ENCODE assay signal across 8 mouse cellular contexts in genomic region chrX:50924629-50925364, GRCm38 (mm10). TPM values are rescaled to one million over a fixed set of nuclear protein-coding genes. Genes with fewer than 3 reads are reported as not detected.
DNase-seq lines count a peak whose midpoint lies in the region; ATAC-seq and TF ChIP-seq lines count a peak whose summit lies in the region.

No protein-coding gene starts in this region.

- no peak overlapping the region for H3K4me3 ChIP-seq in midbrain, embryonic 14.5 days (replicated peaks; ENCODE audit: low read depth, low read length)
- no peak overlapping the region for H3K4me3 ChIP-seq in midbrain, embryonic 11.5 days (ENCODE audit: low read depth, low read length)
- H3K4me3 ChIP-seq in lung, adult 2 months (replicated peaks; ENCODE audit: extremely low read depth, low read depth, low read length) = no peak overlapping the region

- H3K27me3 ChIP-seq in midbrain, embryonic 14.5 days (ENCODE audit: control insufficient read depth, insufficient read depth, low read length) = no peaks in the 10 kb centered on the region
- no peaks in the 10 kb centered on the region for H3K27me3 ChIP-seq in midbrain, embryonic 11.5 days (ENCODE audit: control insufficient read depth, insufficient read depth, low read length)

- H3K9ac ChIP-seq in midbrain, embryonic 14.5 days (replicated peaks; ENCODE audit: low read length) = no peak overlapping the region
- no peak overlapping the region for H3K9ac ChIP-seq in midbrain, embryonic 11.5 days (ENCODE audit: low read length)

- intact Hi-C loops in heart, postnatal 36 days (cut with DNase I) = loop anchor here (5.0 kb wide), 1 partner anchor 247 kb away; no protein-coding TSS in a partner anchor

- no peak for TF ChIP-seq CTCF in lung, adult 2 months (IDR thresholded peaks at IDR 0.05; ENCODE audit: insufficient read depth, low read length)

- no peak for ATAC-seq in midbrain, embryonic 14.5 days (ENCODE audit: low FRiP score, low TSS enrichment)
- no peak for ATAC-seq in midbrain, embryonic 11.5 days (ENCODE audit: low FRiP score)

- no peaks in the 10 kb centered on the region for H3K36me3 ChIP-seq in midbrain, embryonic 14.5 days (ENCODE audit: control insufficient read depth, insufficient read depth, low read length)
- H3K36me3 ChIP-seq in midbrain, embryonic 11.5 days (ENCODE audit: control insufficient read depth, insufficient read depth, low read length) = no peaks in the 10 kb centered on the region

- H3K27ac ChIP-seq in midbrain, embryonic 14.5 days (replicated peaks; ENCODE audit: low read depth, low read length) = no peak overlapping the region
- H3K27ac ChIP-seq in midbrain, embryonic 11.5 days (ENCODE audit: low read depth, low read length) = no peak overlapping the region

- 57% methylated on average over 18 of the region's 18 CpGs for WGBS in midbrain, embryonic 14.5 days
- WGBS in midbrain, embryonic 11.5 days = 42% methylated on average over 18 of the region's 18 CpGs
- 58% methylated on average over 18 of the region's 18 CpGs for WGBS in lung, adult 2 months

- no peaks in the 10 kb centered on the region for H3K4me1 ChIP-seq in midbrain, embryonic 14.5 days (ENCODE audit: control insufficient read depth, insufficient read depth, low read length)
- H3K4me1 ChIP-seq in midbrain, embryonic 11.5 days (ENCODE audit: control insufficient read depth, insufficient read depth, low read length) = no peaks in the 10 kb centered on the region
- no peaks in the 10 kb centered on the region for H3K4me1 ChIP-seq in lung, adult 2 months (ENCODE audit: control insufficient read depth, insufficient read depth, low read length)

- peak; percentile 31 for DNase-seq in adrenal gland, postnatal 14 days
- DNase-seq in adrenal gland, adult 18-20 months (ENCODE audit: low spot score in 2 of 2) = no peak
- peak; percentile 49 for DNase-seq in midbrain, embryonic 14.5 days
- no peak for DNase-seq in midbrain, embryonic 11.5 days (ENCODE audit: low spot score, missing footprints)
- peak; percentile 5 to 11 for DNase-seq in heart, postnatal 36 days
- DNase-seq in lung, adult 2 months = peak; percentile 7
- DNase-seq in gastrocnemius, postnatal 4 days (ENCODE audit: low spot score in 2 of 2) = no peak
- no peak for DNase-seq in gastrocnemius, adult 8-10 months (ENCODE audit: low spot score in 2 of 2)

- H3K9me3 ChIP-seq in midbrain, embryonic 14.5 days (ENCODE audit: control insufficient read depth, low read length) = no peaks in the 10 kb centered on the region
- H3K9me3 ChIP-seq in midbrain, embryonic 11.5 days (ENCODE audit: control insufficient read depth, low read length) = no peaks in the 10 kb centered on the region

- H3K4me2 ChIP-seq in midbrain, embryonic 14.5 days (ENCODE audit: low read length) = no peak overlapping the region
- H3K4me2 ChIP-seq in midbrain, embryonic 11.5 days = no peak overlapping the region

- no peak for TF ChIP-seq POLR2A in lung, adult 2 months (IDR thresholded peaks at IDR 0.05; ENCODE audit: borderline replicate concordance, extremely low read depth, low read depth, low read length)

RNA-seq across cellular contexts. Expression of gene Frmd7, which starts 17.7 kb away (rescaled TPM):
- 0.19 TPM in 1 of 2 replicates, not detected in the other for total RNA-seq in adrenal gland, postnatal 14 days (2021)
- total RNA-seq in adrenal gland, adult 18-20 months (2021) = under 1 TPM; 0.13 to 0.19 TPM
- 0.16 TPM in 1 of 2 replicates, not detected in the other for polyA plus RNA-seq in midbrain, embryonic 14.5 days (2014; fragmentation: Nextera tagmentation; extraction: Ambion mirVana)
- polyA plus RNA-seq in midbrain, embryonic 11.5 days (2014; fragmentation: Nextera tagmentation; extraction: Ambion mirVana) = not detected in 2 replicates
- not detected for total RNA-seq in heart, postnatal 36 days (2021)
- 0.12 TPM in 1 of 2 replicates, not detected in the other for polyA plus RNA-seq in lung, adult 2 months (2012; rRNA removed)
- total RNA-seq in gastrocnemius, postnatal 4 days (2021) = 1 to 10 TPM in 1 of 2 experiments, under 1 TPM in 1; 0.91 to 1.6 TPM
- under 1 TPM; 0.13 to 0.52 (median 0.39) TPM for total RNA-seq in gastrocnemius, adult 8-10 months (2022)

Comparison
In these comparisons a context has a peak if more than half of its experiments do, and no peak if none do; other contexts are left out.
1. DNase-seq: peak in adrenal gland, postnatal 14 days (single experiment), midbrain, embryonic 14.5 days (single experiment), heart, postnatal 36 days (2 of 2) and lung, adult 2 months (single experiment); none in adrenal gland, adult 18-20 months (0 of 2), midbrain, embryonic 11.5 days (single experiment), gastrocnemius, postnatal 4 days (0 of 2) and gastrocnemius, adult 8-10 months (0 of 2).